Mouse (Mus musculus): Measurements from ENCODE around the gene Flt3.

The Flt3 gene

DNA sequence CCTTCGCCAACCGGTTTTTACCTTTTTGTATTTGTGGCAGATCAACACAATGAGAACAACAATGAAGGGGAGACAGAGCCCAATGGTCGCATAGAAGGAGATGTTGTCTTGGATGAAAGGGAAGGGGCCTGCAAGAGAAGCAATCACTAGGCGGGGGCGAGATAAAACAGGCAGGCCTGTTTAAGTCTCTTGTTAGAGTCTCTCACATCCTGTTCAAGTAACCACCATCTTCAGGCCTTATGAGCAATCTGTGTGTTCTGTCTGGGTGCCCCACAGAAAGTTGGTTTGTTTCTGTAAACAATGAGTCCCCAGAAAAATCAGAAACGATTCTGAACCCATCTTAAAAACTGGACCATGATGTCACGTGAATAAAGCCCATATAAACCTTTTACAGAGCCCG, 45.3 kb downstream of the Flt3 start:
- no peak for DNase-seq (ENCODE audit: low read depth, low spot score)

DNA sequence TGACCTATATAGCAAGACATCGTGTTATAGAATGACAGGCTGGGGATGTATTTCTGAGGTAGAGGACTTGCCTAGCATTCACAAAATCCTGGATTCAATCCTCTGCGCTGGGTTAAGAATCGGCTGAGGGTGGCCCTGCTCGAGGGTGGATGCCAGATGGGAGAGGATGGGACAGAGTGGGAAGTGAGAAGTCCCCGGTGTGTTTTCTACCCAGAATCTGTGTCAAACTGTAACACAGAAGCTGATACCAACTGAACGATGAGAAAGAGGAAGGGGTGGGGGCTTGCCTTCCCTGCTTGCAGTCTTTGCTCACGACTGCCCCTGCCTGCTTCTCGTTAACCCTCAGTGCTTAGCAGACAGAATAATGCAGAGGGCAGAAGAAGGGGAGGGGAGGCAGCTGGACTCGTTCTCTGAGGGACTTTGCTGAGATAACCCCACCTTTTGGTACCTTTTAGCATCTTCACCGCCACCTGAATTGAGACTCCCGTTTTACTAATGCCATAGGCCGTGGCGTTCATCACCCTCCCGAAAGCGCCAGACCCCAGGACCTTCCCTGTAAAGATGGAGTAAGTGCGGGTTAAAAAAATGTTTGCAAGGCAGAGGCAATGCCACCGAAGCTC, 46.0 kb downstream of the Flt3 start:
- no peak for DNase-seq (ENCODE audit: low read depth, low spot score)

DNA sequence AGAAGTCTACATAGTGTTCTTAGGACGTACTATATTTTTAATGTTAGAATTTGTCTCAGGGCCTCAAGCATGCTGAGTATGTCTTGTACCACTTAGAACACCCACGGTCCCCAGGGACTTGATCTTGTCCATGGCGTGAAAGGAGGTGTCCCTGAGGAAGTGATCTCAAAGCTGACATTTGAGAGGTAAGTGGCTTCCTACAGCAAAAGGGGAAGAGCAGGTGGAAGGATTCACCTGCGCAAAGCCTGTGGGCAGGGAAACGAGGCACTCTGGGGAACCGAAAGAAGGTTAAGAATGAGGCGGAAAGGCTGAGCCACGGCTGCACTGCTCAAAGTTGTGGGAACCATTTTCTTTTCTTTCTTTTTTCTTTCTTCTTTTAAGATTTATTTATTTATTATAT, 48.4 kb downstream of the Flt3 start:
- no peak for DNase-seq (ENCODE audit: low read depth, low spot score)

DNA sequence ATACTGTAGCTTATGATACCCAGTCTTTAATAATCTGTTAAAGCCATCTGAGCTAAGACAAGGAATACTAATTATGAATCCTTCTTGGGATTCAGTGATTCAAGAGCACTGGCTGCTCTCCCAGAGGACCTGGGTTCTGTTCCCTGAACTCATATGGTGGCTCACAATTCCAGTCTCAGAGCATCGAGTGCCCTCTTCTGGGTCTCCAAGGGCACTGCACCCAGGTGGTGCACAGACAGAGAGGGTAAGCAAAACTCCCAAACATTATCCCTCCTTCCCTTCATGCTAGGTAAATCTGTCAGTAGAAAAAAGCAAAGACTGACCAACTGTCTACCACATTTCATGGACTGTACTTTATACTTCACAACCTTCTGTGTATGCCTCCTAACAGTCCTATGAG, 54.3 kb downstream of the Flt3 start:
- no peak for DNase-seq (ENCODE audit: low read depth, low spot score)

DNA sequence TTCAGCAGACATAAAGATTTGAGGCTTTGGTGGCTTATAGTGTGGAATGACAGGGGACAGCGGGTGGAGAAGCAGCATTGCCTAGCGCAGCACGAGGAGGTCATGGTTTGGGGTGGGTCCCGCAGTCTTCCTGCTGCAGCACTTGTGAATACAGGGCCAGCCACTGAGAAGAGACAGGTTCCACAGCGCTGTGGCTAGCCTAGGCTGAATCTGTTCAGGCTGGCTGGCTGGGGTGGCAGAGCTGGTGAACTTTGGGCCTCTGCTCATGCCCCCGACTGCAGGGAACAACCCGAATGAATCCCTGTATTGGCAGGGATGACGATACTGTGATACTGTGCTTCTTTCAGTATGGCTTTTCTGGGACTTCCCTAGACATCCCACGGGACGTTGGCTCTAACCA, 56.4 kb downstream of the Flt3 start:
- DNase-seq (ENCODE audit: low read depth, low spot score): no peak

DNA sequence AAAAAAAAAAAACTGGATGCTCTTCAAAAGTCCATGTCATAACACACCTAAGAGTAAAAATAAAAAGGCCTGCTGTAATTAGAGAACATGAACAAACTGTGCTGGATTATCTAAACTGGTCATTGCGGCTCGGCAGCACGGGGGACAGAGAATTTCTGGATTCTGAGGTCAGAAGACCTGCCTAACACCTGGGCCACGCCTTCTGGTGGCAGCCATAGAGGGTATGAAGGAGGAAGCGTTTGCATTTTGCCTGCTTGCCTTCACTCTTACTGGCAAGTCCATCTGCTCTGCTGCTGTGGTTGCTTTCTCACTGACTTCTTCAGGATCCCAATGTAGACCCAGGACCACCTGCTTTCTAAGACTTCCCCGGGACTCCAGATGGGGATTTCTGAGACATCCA, 57.4 kb downstream of the Flt3 start:
- no peak for DNase-seq (ENCODE audit: low read depth, low spot score)

DNA sequence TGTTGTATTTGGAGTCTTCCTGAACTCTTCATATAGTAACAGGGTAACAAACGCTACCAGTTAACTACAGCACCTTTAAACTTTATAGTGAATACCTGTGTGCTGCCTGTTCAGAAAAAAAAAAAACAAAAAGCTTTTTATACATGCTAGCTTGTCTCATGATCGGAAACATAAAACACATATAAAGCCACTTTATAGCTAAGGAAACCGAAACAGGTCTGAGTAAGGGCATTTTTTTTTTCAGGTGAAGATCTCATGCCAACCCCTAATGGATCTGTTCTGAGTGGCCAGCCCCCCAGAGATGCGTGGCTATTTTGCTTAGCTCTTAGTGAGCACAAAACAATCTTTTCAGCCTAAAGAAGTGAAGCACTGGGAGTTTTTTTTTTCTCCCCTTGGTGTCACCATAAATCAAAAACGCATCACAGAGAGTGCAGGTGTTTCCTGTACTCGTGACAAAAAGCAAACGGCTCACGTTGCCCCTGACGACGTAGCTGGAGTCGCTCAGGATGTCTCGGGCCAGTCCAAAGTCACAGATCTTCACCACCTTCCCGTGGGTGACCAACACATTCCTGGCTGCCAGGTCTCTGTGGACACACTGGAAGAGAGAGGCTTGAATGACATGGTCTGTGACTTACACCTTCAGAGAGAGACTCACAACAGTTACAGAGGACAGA, 59.4 kb downstream of the Flt3 start:
- no peak for DNase-seq (ENCODE audit: low read depth, low spot score)

DNA sequence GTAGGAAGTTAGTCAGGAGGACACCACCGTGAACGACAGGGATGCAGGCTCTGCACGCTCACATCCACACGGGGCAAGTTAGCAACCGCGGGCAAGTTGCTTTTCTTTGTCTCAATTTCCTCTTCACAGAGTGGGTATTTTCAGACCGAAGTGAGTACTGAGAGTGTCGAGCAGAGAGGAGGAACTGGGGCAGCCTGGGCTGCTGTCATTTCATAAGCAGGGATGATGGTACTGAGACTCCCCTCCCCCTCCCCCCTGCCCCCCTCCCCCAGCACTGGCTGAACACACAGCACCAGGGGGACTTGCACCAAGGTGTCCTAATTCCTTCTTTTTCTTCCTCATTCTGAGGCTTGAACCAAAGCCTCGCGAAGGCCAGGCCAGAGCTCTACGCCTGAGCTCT, 60.7 kb downstream of the Flt3 start:
- no peak for DNase-seq (ENCODE audit: low read depth, low spot score)

DNA sequence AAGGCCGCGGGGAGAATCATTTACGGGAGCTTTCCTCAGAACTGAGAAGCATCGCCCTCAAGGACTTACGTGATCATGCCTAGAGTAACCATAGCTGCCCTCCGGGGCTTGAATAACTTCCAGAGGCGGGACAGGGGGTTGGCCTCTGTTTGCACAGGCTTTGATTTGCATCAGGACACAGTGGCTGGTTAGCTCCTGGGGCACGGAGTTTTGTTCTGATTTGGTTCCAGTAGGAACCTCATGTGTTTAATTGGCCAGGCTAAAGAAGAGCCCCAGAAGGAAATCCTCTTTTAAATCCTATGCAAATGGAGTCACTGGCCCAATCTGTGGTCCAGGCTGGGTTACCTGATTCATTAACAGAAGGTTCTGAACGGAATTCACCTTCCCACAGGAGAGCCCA, 61.3 kb downstream of the Flt3 start:
- no peak for DNase-seq (ENCODE audit: low read depth, low spot score)

DNA sequence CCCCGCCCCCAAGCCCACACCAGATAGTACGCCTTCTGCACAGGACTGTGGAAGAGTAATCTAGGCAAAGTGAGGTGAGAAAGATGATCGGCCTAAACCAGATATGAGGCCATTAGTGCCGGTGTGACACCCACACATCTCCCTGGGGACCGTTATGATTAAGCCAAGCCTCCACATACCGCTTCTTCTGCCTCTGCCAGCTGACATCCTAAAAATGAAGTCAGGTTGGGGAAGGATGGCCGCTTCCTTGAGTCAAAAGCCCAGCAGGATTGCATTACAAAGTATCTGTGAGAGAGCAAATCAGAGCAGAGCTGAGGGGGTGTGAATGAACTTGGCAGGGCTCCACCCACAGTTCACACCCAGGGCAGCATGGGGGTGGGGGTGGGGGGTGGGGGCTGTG, 67.6 kb downstream of the Flt3 start:
- no peak for DNase-seq (ENCODE audit: low read depth, low spot score)

DNA sequence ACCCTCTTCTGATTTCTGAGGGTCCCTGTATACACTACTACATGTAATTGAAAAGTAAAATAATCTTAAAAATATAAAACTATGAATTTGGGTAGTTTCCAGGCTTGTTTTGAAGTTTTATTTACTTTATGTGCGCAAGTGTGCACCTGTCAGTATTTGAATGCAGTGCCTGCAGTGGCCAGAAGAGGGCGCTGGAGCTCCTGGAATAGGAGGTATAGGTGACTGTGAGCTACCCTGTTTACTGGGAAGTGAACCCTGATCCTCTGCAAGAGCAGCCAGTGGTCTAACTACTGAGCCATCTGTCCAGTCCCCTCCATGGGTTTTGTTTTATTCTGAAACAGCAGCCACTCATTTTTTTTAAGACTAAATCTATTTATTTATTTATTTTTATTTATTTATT, 68.7 kb downstream of the Flt3 start:
- peak; percentile 33 for DNase-seq (ENCODE audit: low read depth, low spot score)

DNA sequence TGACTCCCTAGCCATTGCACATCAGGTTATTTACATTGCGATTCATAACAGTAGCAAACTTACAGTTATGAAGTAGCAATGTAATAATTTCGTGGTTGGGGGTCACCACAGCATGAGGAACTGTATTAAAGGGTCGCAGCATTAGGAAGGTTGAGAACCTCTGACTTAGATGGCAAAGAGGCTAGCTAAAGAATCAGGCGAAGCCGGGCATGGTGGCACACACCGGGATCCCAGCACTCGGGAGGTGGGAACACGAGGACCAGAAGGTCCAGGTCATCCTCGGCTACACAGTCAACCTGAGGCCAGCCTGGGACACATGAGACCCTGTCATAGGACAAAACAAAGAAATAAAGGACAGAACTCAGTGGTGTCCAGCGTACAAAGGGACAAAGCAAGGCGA, 70.3 kb downstream of the Flt3 start:
- no peak for DNase-seq (ENCODE audit: low read depth, low spot score)

DNA sequence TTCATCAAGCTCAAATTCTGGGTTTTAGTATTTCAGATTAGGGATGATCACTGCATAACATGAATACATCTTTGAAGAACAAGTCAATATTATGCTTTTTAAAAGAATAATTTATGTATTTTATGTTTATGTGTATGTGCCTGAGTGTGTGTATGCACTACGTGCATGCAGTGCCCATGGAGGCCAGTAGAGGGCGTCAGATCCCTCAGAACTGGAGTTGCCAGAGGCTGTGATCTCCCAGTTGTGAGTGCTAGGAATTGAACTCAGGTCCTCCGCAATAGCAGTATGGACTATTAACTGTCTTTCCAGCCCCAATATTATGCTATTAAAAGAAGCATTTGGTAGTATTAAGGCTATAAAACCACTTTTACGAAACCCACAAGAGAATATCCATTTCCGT, 72.7 kb downstream of the Flt3 start:
- no peak for DNase-seq (ENCODE audit: low read depth, low spot score)

DNA sequence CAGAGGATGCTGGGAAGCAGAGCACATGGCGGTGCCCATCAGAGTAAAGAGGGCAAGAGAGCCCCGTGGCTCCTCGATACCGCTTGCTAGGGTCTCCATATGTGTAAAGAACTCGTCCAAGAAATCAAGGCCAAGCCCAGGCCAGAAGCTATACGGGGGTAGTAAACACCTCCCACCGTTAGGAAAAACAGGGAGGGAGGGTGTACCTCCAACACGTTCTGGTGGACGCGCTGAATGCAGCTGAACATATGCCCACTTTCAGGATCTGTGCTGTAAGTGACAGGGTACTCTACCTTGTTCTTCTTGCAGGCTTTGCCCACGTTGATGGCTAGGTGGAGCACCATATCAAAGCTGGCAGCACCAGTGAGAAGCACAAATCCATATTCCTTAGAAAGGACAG, 74.4 kb downstream of the Flt3 start:
- no peak for DNase-seq (ENCODE audit: low read depth, low spot score)

DNA sequence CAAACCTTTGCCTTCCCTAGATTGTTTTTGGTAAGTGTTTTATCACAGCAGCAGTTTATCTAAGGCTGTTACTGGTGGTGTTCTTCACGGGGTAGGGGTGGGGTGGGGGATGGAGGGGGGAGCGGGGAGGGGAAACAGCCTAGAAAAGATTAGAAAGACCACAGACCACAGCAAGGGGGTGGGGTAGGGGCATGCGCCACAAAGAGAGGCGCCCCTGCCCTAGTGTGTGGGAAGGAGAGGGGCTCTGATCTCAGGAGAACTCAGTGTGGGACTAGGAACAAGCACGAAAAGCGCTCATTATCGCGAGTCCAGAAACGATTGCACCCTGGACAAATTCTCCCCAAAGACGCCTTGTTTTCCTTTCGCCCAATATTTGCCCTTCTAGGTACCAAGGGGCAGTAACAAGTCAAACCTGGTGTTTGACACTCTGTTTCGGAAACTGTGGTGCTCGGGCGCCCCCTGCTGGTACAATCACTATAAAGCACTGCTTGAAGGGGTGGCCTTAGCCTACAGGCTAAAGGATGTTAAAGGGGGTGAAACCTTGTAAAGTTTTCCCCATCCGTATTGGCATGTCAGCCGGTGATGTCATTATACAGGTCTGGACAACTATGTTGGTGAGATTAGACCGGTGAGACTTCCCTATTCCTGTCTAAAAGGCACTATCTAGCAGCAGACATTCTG, 76.9 kb downstream of the Flt3 start:
- DNase-seq (ENCODE audit: low read depth, low spot score): peak; percentile 44

DNA sequence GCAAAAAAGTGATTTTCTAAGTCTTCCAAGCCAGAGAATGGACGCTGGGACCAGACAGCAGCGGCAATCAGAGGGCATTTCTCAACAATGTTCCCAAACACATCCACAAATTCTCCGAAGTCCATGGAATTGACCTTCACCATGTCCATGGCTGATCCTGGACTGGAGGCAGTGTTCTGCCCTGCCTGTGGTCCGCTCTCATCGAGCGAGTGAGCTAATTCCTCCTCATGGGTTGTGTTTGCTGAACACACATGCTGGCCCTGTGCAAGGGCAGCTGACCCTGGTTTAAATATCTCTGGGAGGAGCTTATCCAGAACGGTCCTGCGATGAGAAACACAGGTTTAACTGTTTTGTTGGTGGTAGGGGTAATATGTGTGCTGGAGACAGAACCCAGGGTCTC, 78.1 kb downstream of the Flt3 start, which contains the start of gene Urad:
Urad (minus strand) TSS at position 258 of the 400 bp plus-strand sequence.
- DNase-seq (ENCODE audit: low read depth, low spot score): no peak

DNA sequence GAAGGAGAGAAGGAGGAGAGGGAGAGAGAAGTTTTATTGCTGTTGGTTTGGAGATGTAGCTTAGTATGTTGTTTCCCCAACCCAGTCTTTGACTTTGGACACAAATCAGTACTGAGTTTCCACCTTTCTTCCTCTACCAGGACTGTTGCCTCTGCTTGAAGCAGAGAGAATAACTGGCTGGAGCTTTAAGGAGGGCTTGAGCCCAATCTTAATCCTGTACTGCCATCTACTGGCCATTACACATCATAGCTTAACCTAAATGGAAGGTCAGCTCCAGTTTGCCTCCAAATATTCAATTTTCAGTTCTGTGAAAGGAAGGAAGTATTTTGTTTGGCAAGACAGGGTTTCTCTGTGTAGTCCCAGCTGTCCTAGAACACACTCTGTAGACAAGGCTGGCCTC, 80.6 kb downstream of the Flt3 start:
- peak; percentile 11 for DNase-seq (ENCODE audit: low read depth, low spot score)

DNA sequence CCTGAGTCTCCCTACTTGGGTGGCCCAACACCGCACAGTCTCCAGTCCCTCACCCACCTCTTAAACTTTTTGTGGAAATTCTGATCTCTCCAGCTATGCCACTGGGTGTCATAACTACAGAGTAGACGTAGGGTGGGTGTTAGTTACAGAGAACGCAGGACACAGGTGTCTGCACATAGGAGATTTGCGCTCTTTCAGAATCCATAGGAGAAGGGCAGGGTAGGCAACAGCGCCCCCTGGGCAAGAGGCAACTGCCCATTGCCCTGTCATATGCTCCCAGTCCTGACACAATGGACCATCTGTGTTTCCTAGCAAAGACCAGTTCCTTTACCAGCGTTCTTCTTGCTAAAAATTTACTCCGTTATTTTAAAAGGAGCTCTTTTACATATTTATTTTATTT, 82.3 kb downstream of the Flt3 start:
- no peak for DNase-seq (ENCODE audit: low read depth, low spot score)

DNA sequence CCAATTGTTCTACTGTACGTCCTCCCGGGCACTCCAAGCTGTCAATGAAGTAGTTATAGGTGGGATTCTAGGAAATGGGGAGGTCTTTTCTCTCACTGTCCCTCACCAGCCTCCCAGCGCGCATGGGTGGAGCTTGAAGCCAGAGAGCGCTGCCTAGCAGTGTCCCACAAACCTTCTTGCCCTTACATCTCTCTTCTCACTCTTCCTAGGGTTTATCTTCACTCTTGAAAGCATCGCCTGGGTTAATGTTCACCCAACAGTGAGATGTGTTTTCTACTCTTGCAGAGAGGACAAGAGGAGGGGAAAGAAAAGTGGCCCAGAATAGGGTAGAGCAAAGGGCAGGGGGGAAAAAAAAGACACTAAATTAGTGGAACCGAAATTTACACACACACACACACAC, 83.0 kb downstream of the Flt3 start:
- DNase-seq (ENCODE audit: low read depth, low spot score): no peak

DNA sequence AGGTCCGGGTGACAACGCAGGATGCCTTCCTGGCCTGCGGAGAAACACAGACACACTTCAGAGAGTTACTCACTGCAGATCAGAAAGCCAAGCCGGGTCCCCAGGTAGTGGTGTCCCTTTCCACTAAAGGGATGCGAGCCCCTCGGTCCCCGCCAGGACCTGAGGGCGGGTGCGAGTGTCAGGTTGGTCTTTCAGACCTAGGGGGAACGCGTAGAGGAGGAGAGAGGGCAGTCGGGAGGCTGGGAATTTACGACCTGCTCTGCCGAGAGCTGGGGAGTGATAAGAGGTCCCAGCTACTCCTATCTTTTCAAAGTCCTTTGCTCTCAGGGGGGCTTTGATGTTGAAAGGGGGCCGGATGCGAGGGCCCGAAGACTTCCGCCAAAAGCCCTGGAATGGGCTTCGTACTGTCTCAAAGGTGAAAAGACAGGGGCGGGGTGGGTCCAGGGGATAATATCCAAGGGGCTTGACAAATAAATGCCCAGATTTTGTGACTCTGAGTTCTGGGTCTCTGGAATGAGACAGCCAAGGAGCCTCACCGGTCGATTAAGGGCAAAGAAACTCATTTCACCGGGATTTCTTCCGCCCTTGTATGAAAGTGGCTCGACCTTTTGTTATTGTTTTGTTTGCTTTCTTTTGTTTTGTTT, 84.7 kb downstream of the Flt3 start:
- DNase-seq (ENCODE audit: low read depth, low spot score): no peak

DNA sequence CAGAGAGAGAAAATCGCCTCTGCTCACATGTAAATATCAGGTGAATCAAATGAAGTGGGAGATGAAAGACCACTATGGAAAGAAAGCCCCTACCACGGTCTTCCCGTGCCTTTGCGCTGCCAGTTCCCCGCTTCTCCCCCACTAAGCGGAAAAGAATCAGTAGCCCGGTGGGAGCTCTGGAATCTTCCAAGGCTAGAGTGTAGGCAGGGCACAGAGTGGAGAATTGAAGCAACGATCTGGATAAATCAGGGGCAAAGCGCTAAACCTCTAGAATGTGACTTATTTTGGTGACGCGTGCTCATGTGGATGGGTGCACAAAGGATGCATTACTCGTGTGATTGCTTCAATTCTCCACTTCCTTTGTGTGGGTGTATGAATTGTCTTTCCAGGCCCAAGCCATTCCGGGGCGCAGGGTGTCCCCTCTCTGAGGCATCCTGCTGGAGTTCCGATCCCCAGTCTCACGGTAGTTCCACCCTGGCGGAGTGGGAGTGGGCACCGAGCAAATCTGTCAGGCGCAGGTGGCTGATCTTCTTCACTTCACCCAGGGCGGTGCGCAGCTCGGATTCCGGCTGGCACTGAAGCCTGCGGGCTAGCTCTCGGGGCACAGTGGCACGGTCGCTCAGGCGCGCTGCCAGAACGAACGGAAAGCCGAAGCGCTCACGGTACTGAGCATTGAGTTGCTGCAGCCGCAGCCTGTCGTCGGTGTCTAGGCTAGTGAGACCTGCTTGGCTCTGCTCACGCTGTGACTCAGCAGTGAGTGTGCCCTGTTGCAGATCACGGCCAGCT, 85.5 kb downstream of the Flt3 start:
- DNase-seq (ENCODE audit: low read depth, low spot score): no peak
